Mouse (Mus musculus) limb, embryonic 13.5 days (tissue): ENCODE data around the gene Tekt1. TPM values are rescaled to one million over a fixed set of nuclear protein-coding genes. Genes with fewer than 3 reads are reported as not detected.
"Not testable (repeated sequence)": the region's sequence is repeated elsewhere in the genome, so short reads cannot be mapped to it uniquely, and the experiment has no call there.

Experiments used
- ATAC-seq: fragments of 200-750 bp; cut with Nextera tagmentation; 2 replicates; pipeline ENCODE4 v1.8.0; 2017; ENCODE audit warnings: low read depth, moderate number of reproducible peaks, moderate TSS enrichment; ENCODE audit not compliant: low FRiP score
- H3K27ac ChIP-seq: fragments of 300-500 bp; sonication (generic); 2 replicates; pipeline ENCODE4 v1.5.1; 2015; ENCODE audit warnings: inconsistent platforms, mild to moderate bottlenecking, moderate library complexity
- H3K27me3 ChIP-seq: fragments of 300-500 bp; sonication (generic); 2 replicates; pipeline ENCODE4 v1.6.1; 2015; ENCODE audit warnings: mild to moderate bottlenecking, inconsistent platforms
- H3K36me3 ChIP-seq: fragments of 300-500 bp; sonication (generic); 2 replicates; pipeline ENCODE4 v1.6.1; 2015; ENCODE audit warnings: inconsistent platforms, mild to moderate bottlenecking, moderate library complexity
- H3K4me1 ChIP-seq: fragments of 300-500 bp; sonication (generic); 2 replicates; pipeline ENCODE4 v1.6.1; 2015; ENCODE audit warnings: inconsistent platforms
- H3K4me2 ChIP-seq: fragments of 300-500 bp; sonication (generic); replicated peaks from 2 replicates; pipeline ENCODE4 v1.6.1; 2015; ENCODE audit warnings: inconsistent platforms, mild to moderate bottlenecking, moderate library complexity
- H3K4me3 ChIP-seq: fragments of 300-500 bp; sonication (generic); 2 replicates; pipeline ENCODE4 v1.5.1; 2015; ENCODE audit warnings: moderate library complexity, mild to moderate bottlenecking, inconsistent platforms
- H3K9ac ChIP-seq: fragments of 300-500 bp; sonication (generic); 2 replicates; pipeline ENCODE4 v1.6.1; 2015; ENCODE audit warnings: mild to moderate bottlenecking, inconsistent platforms
- H3K9me3 ChIP-seq: fragments of 300-500 bp; sonication (generic); 2 replicates; pipeline ENCODE4 v1.6.1; 2016; ENCODE audit warnings: inconsistent platforms
- WGBS: fragments of 180-500 bp; shearing (Covaris S2); methylation state at CpG from one replicate; pipeline ENCODE4 v1.1.7; 2015; 5-methylcytosine and 5-hydroxymethylcytosine counted together
- polyA plus RNA-seq: library from polyadenylated mRNA; unstranded; fragments of >200 nt; fragmentation: Nextera tagmentation; extraction: Ambion mirVana; gene quantifications from 2 replicates; pipeline ENCODE4 v1.2.1, GENCODE M21; 2015

Tekt1 gene
- polyA plus RNA-seq, 1 experiment from 2014 or later, result 3.2 TPM

GRCm38 (mm10) chr11:72353186-72353585 lies 9.1 kb downstream of the Tekt1 start:
- Histone ChIP-seq H3K4me3 (no peak overlapping the region), H3K27me3 (no peaks in the 10 kb centered on the region), H3K9me3 (no peaks in the 10 kb centered on the region), H3K4me2 (no peak overlapping the region), H3K4me1 (peaks cover 14% of the 10 kb centered on the region), H3K9ac (no peak overlapping the region), H3K27ac (no peak overlapping the region), H3K36me3 (no peaks in the 10 kb centered on the region)
- no peak for ATAC-seq
- 72% methylated on average over 3 of the region's 3 CpGs for WGBS

GRCm38 (mm10) chr11:72352272-72352671 lies 10.0 kb downstream of the Tekt1 start:
- WGBS, result 55% methylated on average over 1 of the region's 1 CpGs
- no peaks in the 10 kb centered on the region for H3K9me3 ChIP-seq
- H3K4me1 ChIP-seq, result peaks cover 14% of the 10 kb centered on the region
- H3K36me3 ChIP-seq, result no peaks in the 10 kb centered on the region
- no peak overlapping the region for H3K27ac ChIP-seq
- H3K27me3 ChIP-seq, result no peaks in the 10 kb centered on the region
- no peak overlapping the region for H3K4me3 ChIP-seq
- ATAC-seq, result no peak
- H3K4me2 ChIP-seq, result no peak overlapping the region
- no peak overlapping the region for H3K9ac ChIP-seq

GRCm38 (mm10) chr11:72349652-72350051 lies 12.6 kb downstream of the Tekt1 start:
- H3K27ac ChIP-seq, result no peak overlapping the region
- H3K36me3 ChIP-seq, result no peaks in the 10 kb centered on the region
- H3K9me3 ChIP-seq, result no peaks in the 10 kb centered on the region
- no peaks in the 10 kb centered on the region for H3K27me3 ChIP-seq
- no peak for ATAC-seq
- H3K9ac ChIP-seq, result no peak overlapping the region
- 47% methylated on average over 4 of the region's 4 CpGs for WGBS
- no peak overlapping the region for H3K4me2 ChIP-seq
- no peak overlapping the region for H3K4me3 ChIP-seq
- H3K4me1 ChIP-seq, result peaks cover 10% of the 10 kb centered on the region

- ATAC-seq, result no peak
- Histone ChIP-seq H3K27ac (no peak overlapping the region), H3K9ac (no peak overlapping the region), H3K9me3 (no peaks in the 10 kb centered on the region), H3K36me3 (no peaks in the 10 kb centered on the region), H3K4me1 (peaks cover 10% of the 10 kb centered on the region), H3K4me2 (no peak overlapping the region), H3K4me3 (no peak overlapping the region), H3K27me3 (no peaks in the 10 kb centered on the region)
- WGBS, result 42% methylated on average over 8 of the region's 8 CpGs
Observed at GRCm38 (mm10) chr11:72349016-72349415, 13.2 kb downstream of the Tekt1 start.

- peaks cover 10% of the 10 kb centered on the region for H3K4me1 ChIP-seq
- 39% methylated on average over 10 of the region's 10 CpGs for WGBS
- no peak overlapping the region for H3K4me2 ChIP-seq
Observed at GRCm38 (mm10) chr11:72348563-72348962, 13.7 kb downstream of the Tekt1 start.

GRCm38 (mm10) chr11:72344486-72344885 lies 17.8 kb downstream of the Tekt1 start:
- Histone ChIP-seq H3K27ac (no peak overlapping the region), H3K4me1 (peaks cover 14% of the 10 kb centered on the region), H3K36me3 (no peaks in the 10 kb centered on the region), H3K4me2 (no peak overlapping the region), H3K9ac (no peak overlapping the region), H3K4me3 (no peak overlapping the region), H3K9me3 (no peaks in the 10 kb centered on the region), H3K27me3 (no peaks in the 10 kb centered on the region)
- no peak for ATAC-seq
- WGBS, result 83% methylated on average over 11 of the region's 11 CpGs

More at GRCm38 (mm10) chr11:72348563-72348962, 13.7 kb downstream of the Tekt1 start:
- H3K9me3 ChIP-seq, result no peaks in the 10 kb centered on the region
- H3K9ac ChIP-seq, result no peak overlapping the region
- H3K27ac ChIP-seq, result no peak overlapping the region
- no peak overlapping the region for H3K4me3 ChIP-seq
- ATAC-seq, result no peak
- no peaks in the 10 kb centered on the region for H3K27me3 ChIP-seq
- H3K36me3 ChIP-seq, result no peaks in the 10 kb centered on the region

DNA sequence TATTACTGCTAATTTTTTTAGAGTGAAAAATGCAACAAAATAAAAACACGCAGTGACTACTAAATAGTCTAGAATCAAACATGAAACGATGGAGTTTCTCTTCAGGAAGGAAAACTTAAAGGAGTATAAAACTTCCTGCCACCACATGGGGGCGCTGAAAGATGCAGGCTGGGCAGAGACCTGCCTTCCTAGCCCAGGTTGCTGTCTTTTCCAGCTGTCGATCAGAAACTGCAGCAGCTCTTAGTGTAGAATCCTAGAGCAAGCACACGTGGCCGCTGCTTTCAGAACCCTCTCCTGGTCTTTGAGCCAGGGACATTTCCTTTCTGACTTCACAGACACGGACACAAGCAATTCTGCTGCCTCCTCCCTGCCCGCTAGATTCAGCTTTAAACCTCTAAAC lies 18.3 kb downstream of the Tekt1 start:
- H3K27me3 ChIP-seq, result no peaks in the 10 kb centered on the region
- H3K27ac ChIP-seq, result no peak overlapping the region
- ATAC-seq, result no peak
- no peaks in the 10 kb centered on the region for H3K9me3 ChIP-seq
- H3K36me3 ChIP-seq, result no peaks in the 10 kb centered on the region
- H3K9ac ChIP-seq, result no peak overlapping the region
- no peak overlapping the region for H3K4me3 ChIP-seq
- H3K4me2 ChIP-seq, result no peak overlapping the region
- H3K4me1 ChIP-seq, result peaks cover 10% of the 10 kb centered on the region
- 18% methylated on average over 8 of the region's 8 CpGs for WGBS

DNA sequence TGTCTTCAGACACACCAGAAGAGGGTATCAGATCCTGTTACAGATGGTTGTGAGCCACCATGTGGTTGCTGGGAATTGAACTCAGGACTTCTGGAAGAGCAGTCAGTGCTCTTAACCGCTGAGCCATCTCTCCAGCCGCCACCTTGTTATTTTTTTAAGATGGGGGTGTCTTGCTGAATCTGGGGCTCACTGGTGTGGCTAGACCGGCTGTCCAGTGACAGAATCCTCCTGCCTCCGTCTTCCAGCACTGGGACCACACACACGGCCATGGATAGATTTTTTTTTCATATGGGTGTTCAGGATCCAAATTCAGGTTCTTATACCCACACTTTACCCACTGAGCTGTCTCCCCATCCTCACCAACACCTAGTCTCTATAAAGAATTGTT lies 19.0 kb downstream of the Tekt1 start:
- H3K27ac ChIP-seq, ATAC-seq, H3K36me3 ChIP-seq, H3K9me3 ChIP-seq, H3K4me1 ChIP-seq, H3K4me2 ChIP-seq, H3K9ac ChIP-seq, H3K27me3 ChIP-seq, H3K4me3 ChIP-seq: not testable (repeated sequence)
- 88% methylated on average over 5 of the region's 5 CpGs for WGBS

GRCm38 (mm10) chr11:72342549-72343237 lies 19.5 kb downstream of the Tekt1 start:
- no peaks in the 10 kb centered on the region for H3K36me3 ChIP-seq
- no peak overlapping the region for H3K4me3 ChIP-seq
- WGBS, result 14% methylated on average over 7 of the region's 7 CpGs
- H3K9ac ChIP-seq, result no peak overlapping the region; the same call in 1 of the 2 replicates
- no peaks in the 10 kb centered on the region for H3K9me3 ChIP-seq
- no peaks in the 10 kb centered on the region for H3K27me3 ChIP-seq
- ATAC-seq, result peak; percentile 75; the same call in 1 of the 2 replicates
- H3K27ac ChIP-seq, result no peak overlapping the region
- H3K4me1 ChIP-seq, result peaks cover 4% of the 10 kb centered on the region; the same call in 1 of the 2 replicates
- no peak overlapping the region for H3K4me2 ChIP-seq

DNA sequence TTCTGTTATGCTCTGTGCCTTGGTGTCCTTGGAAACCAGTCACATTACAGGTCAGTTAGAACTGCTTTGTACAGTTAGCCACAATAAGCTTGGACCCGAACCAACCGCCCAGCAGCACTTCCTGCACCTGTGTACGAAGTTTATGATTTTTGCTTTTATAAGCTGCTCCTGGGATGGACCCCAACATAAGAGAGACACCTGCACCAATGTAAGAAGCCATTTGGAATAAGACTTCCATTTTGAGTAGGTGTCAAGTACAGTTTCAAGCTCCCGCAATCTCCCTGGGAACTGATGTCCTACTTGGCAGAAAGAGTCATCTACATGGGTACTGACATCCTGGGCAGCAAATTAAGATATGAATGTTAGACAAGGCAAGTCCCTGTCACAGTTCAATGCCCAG lies 22.5 kb downstream of the Tekt1 start:
- Histone ChIP-seq H3K36me3 (no peaks in the 10 kb centered on the region), H3K4me3 (no peak overlapping the region), H3K27ac (no peak overlapping the region), H3K9me3 (no peaks in the 10 kb centered on the region), H3K27me3 (no peaks in the 10 kb centered on the region), H3K9ac (no peak overlapping the region), H3K4me2 (no peak overlapping the region), H3K4me1 (peaks cover 4% of the 10 kb centered on the region; the same call in 1 of the 2 replicates)
- no peak for ATAC-seq
- WGBS, result 67% methylated on average over 4 of the region's 4 CpGs

- 54% methylated on average over 5 of the region's 5 CpGs for WGBS
- H3K27me3 ChIP-seq, result no peaks in the 10 kb centered on the region
- H3K27ac ChIP-seq, result no peak overlapping the region
- H3K4me3 ChIP-seq, result no peak overlapping the region
- H3K36me3 ChIP-seq, result no peaks in the 10 kb centered on the region
- no peak for ATAC-seq
- peaks cover 4% of the 10 kb centered on the region; the same call in 1 of the 2 replicates for H3K4me1 ChIP-seq
- H3K9ac ChIP-seq, result no peak overlapping the region
- H3K9me3 ChIP-seq, result no peaks in the 10 kb centered on the region
- no peak overlapping the region for H3K4me2 ChIP-seq
Observed at GRCm38 (mm10) chr11:72338437-72338871, 23.8 kb downstream of the Tekt1 start.

DNA sequence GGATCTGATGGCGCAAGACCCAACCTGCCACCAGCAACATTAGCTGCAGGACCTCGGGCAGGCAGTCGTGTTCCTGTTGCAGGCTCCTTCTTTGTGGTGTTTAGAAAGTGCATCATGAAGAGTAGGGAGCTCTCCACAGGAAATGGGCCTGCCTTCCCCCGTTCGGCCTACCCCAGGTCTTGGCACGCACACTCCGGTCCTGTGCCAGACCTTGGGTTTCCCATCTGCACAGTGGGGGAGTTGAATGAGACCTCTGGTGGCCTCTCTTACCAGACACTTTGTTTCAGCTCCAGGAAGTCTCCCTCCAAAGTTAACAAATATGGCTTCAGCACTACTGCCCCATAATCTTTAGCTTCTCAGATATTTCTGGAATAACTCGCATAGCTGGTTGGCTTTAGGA lies 25.5 kb downstream of the Tekt1 start:
- Histone ChIP-seq H3K36me3 (no peaks in the 10 kb centered on the region), H3K27me3 (no peaks in the 10 kb centered on the region), H3K9ac (no peak overlapping the region), H3K4me1 (no peaks in the 10 kb centered on the region), H3K4me3 (no peak overlapping the region), H3K4me2 (no peak overlapping the region), H3K27ac (no peak overlapping the region), H3K9me3 (no peaks in the 10 kb centered on the region)
- no peak for ATAC-seq
- 85% methylated on average over 8 of the region's 8 CpGs for WGBS

DNA sequence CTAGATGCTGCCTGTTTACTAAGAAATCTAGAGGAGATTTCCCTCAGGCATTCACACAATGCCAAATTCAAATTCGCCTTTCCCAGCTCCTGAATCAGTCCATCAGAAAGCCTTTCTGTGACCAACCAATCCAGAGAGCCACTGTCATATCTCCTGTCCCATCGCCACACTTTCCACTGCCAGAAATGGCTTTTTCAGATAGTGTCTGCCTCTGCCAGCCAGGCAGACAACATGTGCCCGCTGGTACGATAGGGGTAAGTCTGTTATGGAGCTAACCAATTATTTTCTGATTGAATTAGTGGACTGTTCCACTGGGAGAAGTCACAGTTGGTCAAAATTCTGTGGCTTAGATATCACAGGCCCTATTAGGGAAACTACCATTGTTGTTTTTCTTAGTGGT lies 27.6 kb downstream of the Tekt1 start:
- ATAC-seq, result no peak
- Histone ChIP-seq H3K9ac (no peak overlapping the region), H3K4me2 (no peak overlapping the region), H3K36me3 (no peaks in the 10 kb centered on the region), H3K27me3 (no peaks in the 10 kb centered on the region), H3K9me3 (no peaks in the 10 kb centered on the region), H3K4me3 (no peak overlapping the region), H3K4me1 (no peaks in the 10 kb centered on the region), H3K27ac (no peak overlapping the region)
- 85% methylated on average over 4 of the region's 4 CpGs for WGBS
